Mouse (Mus musculus) C2C12 (cell line): ENCODE measurements around the gene Sar1b.

Experiments
- CEBPB ChIP-seq: IDR thresholded peaks from one replicate; pipeline ENCODE4 v1.6.1; 2011; ENCODE audit warnings: low read depth, mild to moderate bottlenecking, control low read depth, moderate library complexity
- CTCF ChIP-seq: IDR thresholded peaks from one replicate; pipeline ENCODE4 v1.5.1; 2011; ENCODE audit not compliant: control insufficient read depth, insufficient read depth, insufficient read length
- FOSL1 ChIP-seq: IDR thresholded peaks from one replicate; pipeline ENCODE4 v1.8.0; 2011; ENCODE audit warnings: mild to moderate bottlenecking, low read length; ENCODE audit not compliant: poor library complexity, insufficient read depth, severe bottlenecking
- MAX ChIP-seq: IDR thresholded peaks from one replicate; pipeline ENCODE4 v1.6.1; 2011; ENCODE audit warnings: mild to moderate bottlenecking, control low read depth
- MYOD1 ChIP-seq: IDR thresholded peaks from one replicate; pipeline ENCODE4 v1.6.1; 2011; ENCODE audit warnings: low read depth; ENCODE audit not compliant: control insufficient read depth, insufficient read length
- MYOG ChIP-seq: IDR thresholded peaks from one replicate; pipeline ENCODE4 v1.6.1; 2011; ENCODE audit not compliant: control insufficient read depth, insufficient read length; ENCODE audit errors: extremely low read depth
- USF1 ChIP-seq: IDR thresholded peaks from one replicate; pipeline ENCODE4 v1.6.1; 2011; ENCODE audit warnings: low read depth, mild to moderate bottlenecking, control low read depth, moderate library complexity

DNA sequence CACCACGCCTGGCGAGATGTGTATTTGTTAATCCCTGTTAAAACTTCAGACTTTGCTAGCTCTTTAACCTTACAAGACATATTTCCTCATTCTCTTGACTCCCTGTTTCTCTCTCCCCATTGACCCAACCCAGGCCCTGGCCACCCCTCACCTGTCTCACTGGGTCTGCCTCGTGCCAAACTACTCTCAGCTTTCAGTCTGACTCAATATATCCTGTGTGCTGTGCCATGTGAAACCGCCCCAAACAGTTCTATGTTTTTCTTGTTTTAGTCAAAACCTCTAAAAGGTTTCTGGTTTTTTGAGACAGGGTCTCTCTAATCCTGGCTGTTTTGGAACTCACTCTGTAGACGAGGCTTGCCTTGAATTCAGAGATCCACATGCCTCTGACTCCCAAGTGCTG lies 2.2 kb upstream of the Sar1b start:
- no peak for TF ChIP-seq CTCF
- no peak for TF ChIP-seq MAX
- no peak for TF ChIP-seq CEBPB
- TF ChIP-seq MYOD1: no peak
- TF ChIP-seq USF1: no peak
- TF ChIP-seq FOSL1: no peak
- no peak for TF ChIP-seq MYOG
